Mouse (Mus musculus): ENCODE results near the gene Sync. TPM values are rescaled to one million over a fixed set of nuclear protein-coding genes. Genes with fewer than 3 reads are reported as not detected.
A peak's percentile ranks its signal among the peaks of the same experiment; 100 is the strongest.

The Sync gene
- total RNA-seq, 2 experiments from 2014 or later, result not detected

DNA sequence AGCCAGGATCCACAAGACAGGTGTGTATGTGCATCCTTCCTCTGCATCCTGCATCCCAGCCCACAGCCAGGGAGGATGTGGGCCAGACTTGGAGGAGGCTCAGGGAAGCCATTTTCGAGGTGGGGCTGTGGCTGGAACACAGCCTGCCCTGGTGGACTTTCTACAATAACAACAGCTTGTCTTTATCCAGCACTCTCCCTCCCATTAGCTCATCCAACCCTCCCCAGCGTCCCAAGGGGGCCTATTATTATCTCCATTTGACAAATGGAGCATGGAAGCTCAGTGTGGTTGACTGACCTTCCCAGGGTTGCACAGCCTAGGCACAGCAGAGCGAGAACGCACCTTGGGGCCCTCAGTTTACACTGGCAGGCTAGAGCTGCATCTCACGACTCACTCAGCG lies 26.7 kb upstream of the Sync start:
- ATAC-seq (replicated peaks; ENCODE audit: poor library complexity, severe bottlenecking), result no peak

DNA sequence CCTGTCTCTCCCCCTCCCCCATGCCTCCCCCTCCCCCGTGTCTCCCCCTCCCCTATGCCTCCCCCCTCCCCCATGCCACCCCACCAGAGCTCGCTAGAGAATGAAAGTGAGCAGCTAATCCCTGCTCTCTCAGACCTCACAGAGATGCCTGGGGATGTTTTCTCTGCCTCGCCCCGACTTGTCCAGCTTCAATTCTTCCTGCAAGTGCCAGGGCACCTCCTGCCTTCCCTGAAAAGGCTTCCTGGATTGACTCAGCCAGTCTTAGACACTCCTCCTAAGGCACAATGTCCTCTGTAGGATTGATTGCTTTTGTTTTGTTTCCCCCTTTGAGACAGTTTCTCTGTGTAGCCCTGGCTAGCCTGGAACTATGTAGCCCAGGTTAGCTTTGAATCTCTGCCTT lies 26.2 kb upstream of the Sync start, which contains the start of gene C77080:
Gene C77080 (minus strand): TSS at position 209 of the 400 bp plus-strand sequence.
- no peak for ATAC-seq (replicated peaks; ENCODE audit: poor library complexity, severe bottlenecking)

DNA sequence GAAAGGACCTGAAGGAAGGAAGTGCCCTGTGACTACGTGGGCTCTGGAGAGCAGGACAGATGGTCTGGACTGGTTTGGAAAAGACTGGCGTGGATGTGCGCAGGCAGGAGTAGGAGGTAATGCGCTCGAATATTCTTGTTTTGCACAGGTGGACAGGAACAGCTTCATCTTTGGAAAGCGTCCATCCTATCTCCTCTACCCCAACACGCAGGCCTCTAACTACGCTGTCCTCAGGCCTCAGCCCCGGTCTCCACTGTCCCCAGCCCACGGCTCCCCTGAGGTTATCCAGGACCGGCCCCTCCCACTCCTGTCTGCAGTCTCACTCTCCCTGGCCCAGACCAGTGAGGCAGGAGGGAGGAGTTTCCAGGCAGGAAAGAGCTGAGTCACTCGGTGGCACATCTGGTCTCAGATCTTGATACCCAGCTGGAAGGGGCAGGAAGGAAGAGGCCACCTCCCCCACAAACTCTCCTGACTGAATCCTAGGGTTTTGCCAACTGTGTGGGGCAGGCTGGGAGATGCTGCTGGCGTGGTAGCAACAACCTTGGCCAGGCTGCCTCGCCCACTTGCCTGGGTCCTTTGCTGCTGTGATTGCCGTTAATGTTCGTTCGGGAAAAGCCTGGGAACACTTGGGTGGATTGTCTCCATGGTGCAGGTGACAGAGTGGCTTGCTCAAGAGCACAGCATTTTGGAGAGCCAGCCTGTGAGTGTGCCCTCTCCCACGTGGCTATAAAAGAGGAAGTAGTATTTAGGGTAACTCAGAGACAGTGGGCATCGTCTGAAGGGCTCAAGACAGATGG lies 24.0 kb upstream of the Sync start:
- ATAC-seq (replicated peaks; ENCODE audit: poor library complexity, severe bottlenecking), result peak; percentile 96

DNA sequence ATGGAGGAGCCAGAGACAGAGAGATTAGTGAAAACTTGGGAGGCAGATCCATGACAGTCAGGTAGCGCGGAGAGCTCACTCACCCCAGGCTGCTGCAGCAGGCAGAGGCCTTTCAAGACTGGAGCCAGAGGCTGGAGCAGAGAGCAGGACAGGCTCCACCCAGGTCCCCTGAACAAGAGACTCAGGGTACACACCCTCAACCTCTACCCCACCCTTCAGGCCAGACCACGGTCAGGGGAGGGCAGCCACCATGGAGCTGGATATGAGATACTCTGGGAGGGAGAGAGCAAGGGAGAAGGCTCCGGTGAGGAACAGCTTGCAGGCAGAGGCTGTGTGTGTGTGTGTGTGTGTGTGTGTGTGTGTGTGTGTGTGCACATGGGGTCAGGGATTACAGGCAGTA lies 21.2 kb upstream of the Sync start:
- ATAC-seq (replicated peaks; ENCODE audit: poor library complexity, severe bottlenecking), result no peak

DNA sequence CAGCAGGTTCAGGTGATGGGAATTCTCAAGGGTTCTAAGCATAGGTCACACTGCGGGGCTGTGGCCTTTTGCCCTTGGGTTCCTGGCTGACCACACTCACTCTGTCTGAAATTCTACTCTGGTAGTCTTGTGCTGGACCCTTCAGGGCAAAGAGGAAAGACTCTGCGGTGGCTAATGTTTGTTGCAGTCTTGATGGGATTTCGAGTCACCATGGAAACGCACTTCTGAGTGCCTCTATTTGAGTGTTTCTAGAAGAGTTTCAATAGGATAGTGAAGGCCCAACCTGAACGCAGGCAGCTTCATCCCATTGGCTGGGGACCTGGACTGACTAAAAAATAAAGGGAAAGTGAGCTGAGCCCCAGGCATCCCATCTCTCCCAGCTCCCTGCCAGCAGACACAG lies 20.6 kb upstream of the Sync start:
- ATAC-seq (replicated peaks; ENCODE audit: poor library complexity, severe bottlenecking), result no peak

DNA sequence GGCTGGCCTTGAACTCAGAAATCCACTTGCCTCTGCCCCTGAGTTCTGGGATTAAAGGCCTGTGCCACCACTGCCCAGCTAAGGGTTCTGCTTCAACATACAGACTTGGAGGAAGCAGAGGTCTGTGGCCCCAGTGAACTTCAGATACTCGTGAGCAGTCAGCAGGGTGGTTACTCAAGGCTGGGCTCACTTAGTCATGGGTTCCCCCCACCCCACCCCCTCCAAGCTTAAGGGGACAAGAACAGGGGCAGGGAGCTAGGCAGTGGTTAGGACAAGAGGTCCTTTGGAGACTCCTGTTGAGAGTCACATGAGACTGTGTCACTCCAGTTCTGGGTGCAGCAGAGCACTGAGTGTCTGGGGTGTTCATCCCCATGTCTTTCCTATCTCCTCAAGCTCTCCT lies 18.7 kb upstream of the Sync start:
- ATAC-seq (replicated peaks; ENCODE audit: poor library complexity, severe bottlenecking), result peak; percentile 43

DNA sequence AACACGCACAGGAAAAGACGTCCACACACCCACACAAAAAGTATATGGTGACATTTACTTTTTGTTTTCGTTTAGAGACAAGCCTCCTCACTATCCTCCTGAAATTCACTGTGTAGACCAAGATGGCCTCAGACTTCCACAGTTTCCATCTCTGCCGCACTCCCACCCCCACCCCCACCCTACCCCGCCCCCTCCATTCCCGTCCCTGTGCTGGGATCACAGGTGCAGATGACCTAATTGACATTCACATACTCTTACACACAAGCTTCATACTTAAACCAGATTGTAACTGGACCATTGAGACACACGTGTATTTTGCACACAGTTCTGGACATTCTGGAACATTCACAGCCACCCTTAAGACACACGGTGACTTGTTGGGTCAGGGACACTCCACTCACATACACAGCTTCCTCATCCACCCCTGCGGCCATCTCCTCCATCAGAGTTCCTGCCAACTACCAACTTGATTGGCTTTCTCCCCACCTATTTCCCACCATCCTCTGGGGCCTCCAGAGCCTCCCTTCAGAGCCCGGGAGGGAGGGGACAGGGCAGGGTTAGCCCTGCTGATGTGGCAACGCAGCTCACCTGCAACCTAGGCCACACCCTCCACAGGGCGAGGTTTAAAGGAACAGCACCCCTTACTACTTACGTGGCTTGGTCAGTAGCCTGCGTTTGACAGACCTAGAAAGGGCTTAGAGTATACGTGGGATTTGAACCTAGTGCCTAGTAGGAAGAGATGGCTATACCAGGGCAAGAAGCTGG lies 15.2 kb upstream of the Sync start:
- ATAC-seq (replicated peaks; ENCODE audit: poor library complexity, severe bottlenecking), result peak; percentile 28

DNA sequence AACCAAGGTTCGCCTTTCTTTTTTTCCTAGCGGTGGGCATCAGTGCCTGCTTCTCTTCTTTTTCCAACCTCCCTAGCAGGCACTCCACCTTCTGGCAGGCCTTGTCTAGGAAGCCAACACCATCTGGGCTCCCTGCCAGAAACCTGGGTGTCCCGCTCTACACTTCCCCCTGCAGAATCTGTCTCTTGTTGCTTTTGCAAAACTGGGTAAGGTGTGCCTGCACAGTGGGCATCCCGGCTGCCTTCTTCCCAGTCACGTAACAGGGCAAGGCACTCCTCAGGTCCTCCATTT lies 14.7 kb upstream of the Sync start:
- peak; percentile 49 for ATAC-seq (replicated peaks; ENCODE audit: poor library complexity, severe bottlenecking)

DNA sequence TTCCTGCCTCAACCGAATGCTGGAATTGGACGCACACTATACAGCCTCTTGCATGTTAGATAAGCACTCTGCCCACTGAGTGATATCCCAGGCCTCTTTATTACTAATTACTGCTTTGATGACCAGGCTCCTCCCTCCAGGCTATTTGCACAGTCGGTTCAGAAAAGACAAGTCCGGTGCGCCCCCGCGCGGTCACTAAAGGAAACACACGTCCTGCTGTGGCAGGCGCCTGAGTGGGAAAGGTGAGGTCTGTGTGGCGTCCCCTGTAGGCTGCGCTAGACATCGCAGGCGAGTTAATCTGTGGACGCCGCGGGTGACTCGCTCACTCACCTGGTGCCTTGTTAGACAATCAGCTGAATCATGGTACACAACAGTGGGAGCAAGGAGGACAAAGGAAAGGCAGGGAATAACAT lies 11.0 kb upstream of the Sync start:
- peak; percentile 94 for ATAC-seq (replicated peaks; ENCODE audit: poor library complexity, severe bottlenecking)

DNA sequence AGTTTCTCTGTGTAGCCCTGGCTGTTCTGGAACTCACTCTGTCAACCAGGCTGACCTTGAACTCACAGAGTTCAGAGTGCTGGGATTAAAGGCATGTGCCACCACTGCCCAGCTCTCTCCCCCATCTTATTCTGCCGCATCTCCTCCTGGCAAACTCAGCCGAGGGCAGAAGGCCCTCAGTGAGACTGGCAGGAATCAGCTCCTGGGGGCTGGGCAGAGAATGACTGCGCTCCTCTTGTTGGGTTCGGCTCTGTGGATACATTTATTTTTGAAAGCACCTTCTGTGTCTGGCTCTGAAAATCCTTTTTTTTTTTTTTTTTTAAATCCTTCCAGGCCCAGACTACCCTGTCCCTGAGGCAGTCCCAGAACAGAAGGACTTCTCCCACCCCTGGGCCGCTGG lies 4.6 kb upstream of the Sync start:
- ATAC-seq (replicated peaks; ENCODE audit: poor library complexity, severe bottlenecking), result no peak

DNA sequence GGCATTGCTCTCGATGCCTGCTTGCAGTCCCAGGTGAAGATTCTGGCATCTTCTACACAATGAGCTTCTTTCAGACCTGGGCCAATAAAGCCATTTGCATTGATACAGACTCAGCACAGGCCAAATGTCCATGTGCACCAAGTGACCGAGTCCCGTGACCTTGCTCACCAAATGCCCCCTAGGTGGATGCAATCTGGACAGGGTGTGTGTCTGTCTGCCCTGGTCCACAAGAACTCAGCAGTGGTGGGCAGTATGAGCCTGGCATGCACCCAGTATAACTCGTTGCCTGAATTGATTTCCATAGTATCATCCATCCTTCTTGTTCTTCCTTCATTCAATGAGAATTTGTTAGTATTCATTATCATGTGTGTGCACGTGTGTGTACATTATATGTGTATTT lies 4.2 kb upstream of the Sync start:
- no peak for ATAC-seq (replicated peaks; ENCODE audit: poor library complexity, severe bottlenecking)

DNA sequence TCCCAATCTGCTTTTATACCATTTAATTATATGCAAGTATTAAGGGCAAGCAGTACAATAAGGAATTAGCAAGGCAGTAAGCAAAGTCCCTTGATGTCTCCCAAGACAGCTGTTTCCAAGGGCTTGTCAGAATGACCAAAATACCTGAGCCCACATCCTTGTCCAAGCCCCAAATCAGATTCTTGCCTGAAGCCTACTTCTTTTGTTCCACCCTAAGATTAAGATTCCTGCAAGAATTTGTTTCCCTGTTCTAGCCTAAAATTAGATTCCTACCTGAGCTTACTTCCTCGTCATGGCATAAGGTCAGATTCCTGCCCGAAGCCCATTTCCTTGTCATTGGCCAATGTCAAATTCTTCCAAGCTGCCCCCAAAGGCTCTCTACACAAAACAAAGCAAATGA lies 2.7 kb upstream of the Sync start:
- no peak for ATAC-seq (replicated peaks; ENCODE audit: poor library complexity, severe bottlenecking)

DNA sequence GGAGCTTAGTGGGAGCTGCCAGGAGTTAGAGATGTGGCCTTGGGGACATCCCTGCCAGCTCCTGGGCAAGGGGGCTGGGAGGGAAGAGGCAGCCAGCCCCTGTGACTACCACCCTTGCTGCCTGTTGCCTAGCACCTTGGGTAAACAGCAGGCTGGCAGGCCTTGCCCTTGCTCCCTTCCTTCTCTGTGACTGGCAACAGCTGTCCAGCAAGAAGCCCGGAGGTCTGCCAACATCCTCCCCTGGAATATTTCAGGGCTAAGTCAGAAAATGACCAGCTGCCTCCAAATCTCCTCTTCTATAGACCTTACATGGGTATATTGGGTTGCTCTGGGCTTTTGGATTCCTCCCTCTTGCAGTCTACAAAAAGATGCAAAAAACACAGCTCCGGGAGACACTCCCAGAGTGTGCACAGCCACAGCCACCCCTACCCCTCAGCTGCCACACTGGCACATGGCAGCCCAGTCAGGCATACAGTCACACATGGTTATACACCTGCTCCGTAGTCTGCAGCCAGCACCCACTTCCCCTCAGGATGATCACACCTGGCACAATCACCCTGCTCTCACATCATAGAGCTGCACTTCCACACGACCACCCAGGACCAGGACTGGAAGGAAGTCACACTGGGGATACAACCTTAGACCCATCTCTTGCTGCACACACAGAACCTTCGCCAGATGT lies 1.3 kb upstream of the Sync start:
- ATAC-seq (replicated peaks; ENCODE audit: poor library complexity, severe bottlenecking), result peak; percentile 18; the same call in 1 of the 2 replicates

DNA sequence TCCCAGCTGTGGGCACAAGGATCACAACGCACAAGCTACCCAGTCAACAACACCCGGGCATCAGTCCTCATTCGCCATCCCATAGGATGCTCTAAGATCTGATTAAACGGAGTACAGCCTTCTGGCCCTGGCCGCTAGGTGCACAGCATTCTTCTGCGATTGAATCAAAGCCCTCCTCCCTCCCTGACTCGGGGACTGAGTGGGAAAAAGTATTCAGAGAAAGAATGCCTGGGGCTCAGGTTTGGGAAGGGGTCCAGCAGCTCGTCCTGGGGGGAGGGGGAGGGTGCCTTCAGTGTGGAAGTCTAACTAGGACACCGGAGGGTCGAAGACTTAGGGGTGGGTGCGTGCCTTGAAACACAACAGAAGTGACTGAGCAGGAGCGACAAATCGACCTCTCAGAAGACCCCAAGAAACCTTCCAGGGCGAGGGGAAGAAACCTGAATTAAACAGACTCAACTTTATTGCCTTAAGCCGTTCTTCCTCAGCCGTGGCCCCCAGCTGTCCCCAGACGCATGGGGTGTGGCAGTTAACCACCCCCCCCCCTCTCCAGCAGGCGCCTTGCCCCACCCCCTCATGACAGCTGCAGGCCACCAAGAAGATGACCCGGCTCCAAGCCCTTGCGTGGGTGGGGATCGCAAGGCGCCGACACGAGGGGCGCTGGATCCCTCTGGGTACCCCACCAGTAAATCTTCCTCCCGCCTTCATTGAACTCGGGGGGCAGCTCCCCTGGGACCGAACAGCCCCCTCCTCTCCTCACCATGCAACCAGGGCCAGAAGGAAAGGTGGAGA lies 540 bp upstream of the Sync start:
- peak; percentile 29 for ATAC-seq (replicated peaks; ENCODE audit: poor library complexity, severe bottlenecking)

DNA sequence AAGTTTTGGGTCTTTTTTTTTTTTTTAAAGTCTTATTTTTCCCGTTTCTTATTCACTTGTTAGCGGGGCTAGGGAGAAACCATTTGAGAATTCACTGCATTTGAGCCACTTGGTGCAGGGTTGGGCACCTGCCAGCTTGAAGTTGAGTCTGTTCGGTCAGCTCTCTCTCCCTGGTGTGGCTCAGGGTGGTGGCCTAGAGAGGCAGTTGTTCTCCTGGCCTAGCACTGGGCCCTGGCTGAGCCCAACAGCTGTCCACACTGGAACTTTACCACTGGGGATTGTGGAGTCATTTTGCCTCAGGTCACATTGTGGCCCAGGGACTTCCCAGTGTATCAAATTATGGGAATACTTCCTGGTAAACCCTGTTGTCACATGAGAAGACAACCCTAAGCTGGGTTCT lies 650 bp downstream of the Sync start:
- ATAC-seq (replicated peaks; ENCODE audit: poor library complexity, severe bottlenecking), result no peak

DNA sequence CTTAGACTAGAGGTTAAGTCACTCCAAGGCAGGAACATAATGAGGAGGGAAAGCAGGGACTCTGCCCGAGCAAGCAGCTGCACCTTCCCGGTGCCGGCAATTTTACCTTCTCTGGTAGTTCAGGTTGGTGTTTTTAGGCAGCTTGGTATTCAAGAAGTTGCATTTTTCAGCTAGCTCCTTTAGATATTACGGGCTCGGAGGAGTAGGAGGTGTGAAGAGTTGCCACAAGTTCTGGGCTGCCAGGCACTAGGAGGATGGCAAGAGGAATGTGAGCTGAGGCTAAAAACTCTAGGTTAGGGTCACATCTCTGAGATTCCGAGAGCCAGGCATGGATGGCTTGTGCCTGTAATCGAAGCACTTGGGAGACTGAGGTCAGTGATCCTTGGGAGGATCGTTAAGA lies 2.3 kb downstream of the Sync start:
- ATAC-seq (replicated peaks; ENCODE audit: poor library complexity, severe bottlenecking), result no peak

DNA sequence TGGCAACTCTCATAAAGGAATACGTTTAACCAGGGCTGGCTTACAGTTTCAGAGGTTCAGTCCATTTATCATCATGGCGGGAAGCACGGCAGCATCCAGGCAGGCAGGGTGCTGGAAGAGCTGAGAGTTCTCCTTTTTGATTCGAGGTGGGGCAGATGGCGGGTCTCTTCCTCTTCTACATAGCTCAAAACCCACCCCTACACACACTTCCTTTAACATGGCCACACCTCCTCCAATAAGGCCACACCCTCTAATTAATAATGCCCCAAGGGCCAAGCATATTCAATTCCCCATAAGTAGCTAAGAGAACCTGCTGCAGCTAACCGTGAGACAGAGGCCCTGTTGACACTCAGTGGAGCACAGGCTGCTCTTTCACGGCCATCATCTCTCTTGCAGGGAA lies 5.4 kb downstream of the Sync start:
- peak; percentile 86 for ATAC-seq (replicated peaks; ENCODE audit: poor library complexity, severe bottlenecking)

DNA sequence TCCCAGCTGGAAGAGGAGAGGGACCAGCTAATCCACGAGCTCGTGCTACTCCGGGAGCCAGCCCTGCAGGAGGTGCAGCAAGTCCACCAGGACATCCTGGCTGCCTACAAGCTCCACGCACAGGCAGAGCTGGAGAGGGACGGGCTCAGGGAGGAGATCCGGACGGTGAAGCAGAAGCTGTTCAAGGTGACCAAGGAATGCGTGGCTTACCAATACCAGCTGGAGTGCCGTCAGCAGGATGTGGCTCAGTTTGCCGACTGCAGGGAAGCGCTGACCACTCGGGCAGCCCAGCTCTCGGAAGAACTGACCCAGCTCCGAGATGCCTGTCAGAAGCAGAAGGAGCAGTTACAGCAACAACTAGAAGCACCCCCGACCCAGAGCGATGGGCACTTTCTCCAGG lies 6.3 kb downstream of the Sync start:
- ATAC-seq (replicated peaks; ENCODE audit: poor library complexity, severe bottlenecking), result no peak

DNA sequence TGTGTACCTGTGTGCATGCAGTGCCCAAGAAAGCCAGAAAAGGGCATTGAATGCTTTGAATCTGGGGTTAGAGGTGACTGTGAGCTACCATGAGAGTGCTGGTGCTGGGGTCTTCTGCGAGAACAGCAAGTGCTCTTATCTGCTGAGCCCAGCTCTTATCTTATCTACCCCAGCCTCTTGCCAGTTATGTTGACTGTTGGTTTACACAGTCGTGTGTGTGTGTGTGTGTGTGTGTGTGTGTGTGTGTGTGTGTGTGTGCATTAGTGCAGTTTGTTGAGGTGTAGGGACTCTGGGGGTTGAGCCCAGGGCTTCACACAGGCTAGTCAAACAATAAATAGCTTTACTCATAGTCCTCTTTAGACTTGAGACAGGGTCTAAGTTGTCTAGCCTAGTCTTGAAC lies 7.8 kb downstream of the Sync start:
- no peak for ATAC-seq (replicated peaks; ENCODE audit: poor library complexity, severe bottlenecking)

DNA sequence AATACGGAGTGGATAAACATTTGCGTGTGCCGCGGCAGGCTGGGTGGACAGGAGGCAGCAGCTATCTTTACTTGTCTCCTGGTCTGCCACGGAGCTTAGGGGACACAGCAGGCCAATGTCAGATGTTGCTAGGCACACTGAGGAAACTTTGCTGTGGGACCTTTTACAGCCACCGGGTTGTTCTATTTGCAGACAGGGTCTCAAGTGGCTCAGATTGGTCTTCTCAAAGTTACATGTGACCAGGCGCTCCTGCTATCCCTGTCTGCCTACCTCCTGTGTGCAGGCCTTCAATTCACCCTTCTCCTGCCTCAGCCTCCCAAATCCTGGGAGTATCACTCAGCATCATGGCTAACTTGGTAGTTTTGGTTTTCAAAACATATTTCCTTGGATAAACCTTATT lies 8.6 kb downstream of the Sync start:
- ATAC-seq (replicated peaks; ENCODE audit: poor library complexity, severe bottlenecking), result no peak

DNA sequence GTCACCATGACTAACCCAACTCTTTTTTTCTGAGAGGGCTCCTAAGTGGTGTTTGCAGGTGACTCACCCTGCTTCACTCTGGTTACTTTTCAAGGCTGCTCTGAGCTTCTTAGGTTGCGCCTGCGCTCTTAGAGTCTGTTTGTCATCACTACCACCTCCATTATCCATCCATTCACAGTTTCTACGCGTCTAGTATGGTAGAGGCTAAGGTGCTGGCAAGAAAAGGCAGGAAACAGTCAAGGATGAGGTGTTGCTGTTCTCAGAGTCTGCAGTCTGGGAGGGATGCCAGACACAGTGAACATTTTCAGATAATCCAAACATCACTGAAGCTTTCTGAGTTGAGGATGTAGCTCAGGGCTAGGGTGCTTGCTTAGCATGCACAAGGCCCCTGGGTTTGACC lies 10.3 kb downstream of the Sync start:
- no peak for ATAC-seq (replicated peaks; ENCODE audit: poor library complexity, severe bottlenecking)
